Mouse (Mus musculus) spleen, adult 2 months (tissue): Measurements from ENCODE around the gene Atp8a1. TPM values are rescaled to one million over a fixed set of nuclear protein-coding genes. Genes with fewer than 3 reads are reported as not detected.

Source experiments
- DNase-seq, 2 experiments: peaks; one replicate each; pipeline versions ENCODE4 v3.0.0 to v3.0.0-alpha.2; 2012 to 2021; ENCODE audit warnings: low spot score in 2 of 2, low read depth in 1 of 2
- H3K27ac ChIP-seq: fragments of 200-500 bp; 2 replicates; pipeline ENCODE4 v1.5.1; 2012; ENCODE audit warnings: low read length, inconsistent platforms; ENCODE audit not compliant: insufficient read depth
- H3K27me3 ChIP-seq: fragments of 200-500 bp; 2 replicates; pipeline ENCODE4 v1.6.1; 2012; ENCODE audit warnings: mild to moderate bottlenecking, moderate library complexity, low read length, inconsistent platforms; ENCODE audit not compliant: control insufficient read depth, insufficient read depth
- H3K36me3 ChIP-seq: fragments of 200-500 bp; 2 replicates; pipeline ENCODE4 v1.6.1; 2012; ENCODE audit warnings: mild to moderate bottlenecking, low read length, inconsistent platforms; ENCODE audit not compliant: control insufficient read depth, insufficient read depth
- H3K4me1 ChIP-seq: fragments of 200-500 bp; 2 replicates; pipeline ENCODE4 v1.6.1; 2011; ENCODE audit warnings: inconsistent platforms; ENCODE audit not compliant: control insufficient read depth, insufficient read depth, insufficient read length
- H3K4me3 ChIP-seq: fragments of 200-500 bp; 2 replicates; pipeline ENCODE4 v1.5.1; 2011; ENCODE audit warnings: mild to moderate bottlenecking, inconsistent platforms; ENCODE audit not compliant: insufficient read depth, insufficient read length; ENCODE audit errors: extremely low read depth
- CTCF ChIP-seq: fragments of 200-500 bp; IDR thresholded peaks from 2 replicates; pipeline ENCODE4 v1.5.1; 2011; ENCODE audit warnings: mild to moderate bottlenecking, inconsistent platforms; ENCODE audit not compliant: insufficient read depth, insufficient read length, insufficient replicate concordance; ENCODE audit errors: extremely low read depth
- POLR2A ChIP-seq: fragments of 200-500 bp; IDR thresholded peaks from 2 replicates; pipeline ENCODE4 v1.6.1; 2011; ENCODE audit warnings: low read depth, low read length, inconsistent platforms
- WGBS: fragments of 180-500 bp; shearing (Covaris S2); methylation state at CpG from one replicate; pipeline ENCODE4 v1.1.7; 2018; 5-methylcytosine and 5-hydroxymethylcytosine counted together
- polyA plus RNA-seq: library from polyadenylated mRNA; depleted of rRNA; stranded (reverse); fragments of >200 nt; gene quantifications from 2 replicates; pipeline ENCODE4 v1.2.3, GENCODE M21; 2012

Gene Atp8a1
- polyA plus RNA-seq, 1 experiment: 24.6 TPM

DNA sequence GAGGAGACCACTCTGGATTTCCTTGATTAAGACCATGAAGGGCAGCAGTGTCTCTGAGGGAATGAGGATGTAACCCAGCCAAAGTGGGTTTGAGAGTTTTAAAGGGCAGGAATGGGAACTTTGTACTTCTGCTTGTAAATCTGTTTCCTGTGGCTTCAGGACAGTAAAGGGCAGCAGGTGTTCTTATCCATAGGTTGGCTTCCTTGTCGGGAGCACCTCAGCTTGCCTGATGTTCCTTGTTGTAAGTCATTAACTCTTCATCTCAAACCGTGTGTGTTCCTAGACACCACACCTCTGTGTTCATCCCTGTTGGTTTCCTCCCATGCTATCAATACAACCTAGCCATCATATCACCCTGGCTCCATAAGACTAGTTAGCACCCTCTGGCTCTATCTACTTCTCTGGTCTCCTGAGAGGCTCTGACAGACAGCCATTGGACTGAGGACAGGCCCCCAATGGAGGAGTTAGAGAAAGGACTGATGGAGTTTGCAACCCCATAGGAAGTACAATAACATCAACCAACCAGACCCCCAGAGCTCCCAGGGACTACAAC lies 17.4 kb upstream of the Atp8a1 start:
- Histone ChIP-seq H3K27me3 (no peaks in the 10 kb centered on the region), H3K27ac (no peak overlapping the region), H3K36me3 (no peaks in the 10 kb centered on the region), H3K4me3 (no peak overlapping the region), H3K4me1 (peaks cover 2% of the 10 kb centered on the region; the same call in 1 of the 2 replicates)
- TF ChIP-seq CTCF (no peak), POLR2A (no peak)
- DNase-seq: no peak
- 36% methylated on average over 2 of the region's 2 CpGs for WGBS

DNA sequence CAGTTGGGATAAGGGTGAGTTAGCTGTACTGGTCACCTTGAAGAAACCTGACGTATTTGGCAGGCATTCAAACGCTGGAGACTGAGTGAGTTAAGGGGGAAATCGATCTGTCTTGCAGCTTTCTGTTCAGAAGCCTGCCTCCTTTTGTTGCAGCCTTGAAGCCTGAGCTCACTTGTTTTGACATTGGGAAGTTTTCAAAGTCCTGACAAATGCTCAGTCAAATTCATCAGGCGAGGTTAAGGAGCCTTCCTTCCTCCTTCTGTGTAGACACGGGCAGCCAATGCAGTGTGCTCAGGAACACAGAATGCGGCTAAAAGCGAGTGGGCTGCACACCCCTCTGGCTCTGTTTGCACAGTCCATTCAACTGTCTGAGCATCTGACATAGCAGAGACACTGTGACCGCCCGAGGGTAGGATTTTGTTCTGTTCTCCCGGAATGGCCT lies 16.7 kb upstream of the Atp8a1 start:
- H3K27me3 ChIP-seq: no peaks in the 10 kb centered on the region
- no peak overlapping the region for H3K27ac ChIP-seq
- H3K4me3 ChIP-seq: no peak overlapping the region
- H3K36me3 ChIP-seq: no peaks in the 10 kb centered on the region
- TF ChIP-seq POLR2A: no peak
- TF ChIP-seq CTCF: no peak
- 50% methylated on average over 10 of the region's 10 CpGs for WGBS
- H3K4me1 ChIP-seq: peaks cover 2% of the 10 kb centered on the region; the same call in 1 of the 2 replicates
- DNase-seq: no peak

DNA sequence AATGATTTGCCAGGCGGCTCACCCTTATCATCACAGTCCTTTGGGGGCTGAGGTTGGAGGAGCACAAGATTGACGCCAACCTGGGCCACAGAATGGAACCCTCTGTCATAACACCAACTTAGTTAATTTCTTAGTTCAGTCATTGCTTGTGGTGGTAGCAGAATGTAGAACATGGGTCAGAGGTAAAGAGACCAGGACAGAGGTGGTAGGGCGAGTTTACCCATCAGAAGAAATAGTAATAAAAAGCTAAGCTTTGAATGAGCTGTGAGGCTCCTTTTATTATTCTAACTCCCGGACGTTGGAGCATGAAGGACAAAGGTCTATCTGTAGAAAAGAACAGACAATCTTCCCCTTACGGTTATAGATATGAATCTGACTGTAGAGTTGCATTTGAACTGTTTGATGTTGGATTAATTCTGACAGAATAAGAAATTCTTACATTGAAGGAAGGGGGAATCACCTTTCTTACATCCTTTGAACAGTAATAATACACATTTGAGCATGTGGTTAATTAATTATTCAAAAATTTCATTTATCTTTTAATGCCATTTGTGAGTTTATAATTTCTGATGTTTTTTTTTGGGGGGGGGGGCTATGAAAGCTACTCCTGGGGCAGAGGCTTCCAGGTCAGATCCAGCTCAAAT lies 7.9 kb upstream of the Atp8a1 start:
- H3K27me3 ChIP-seq: no peaks in the 10 kb centered on the region
- H3K36me3 ChIP-seq: no peaks in the 10 kb centered on the region
- H3K27ac ChIP-seq: no peak overlapping the region
- no peak overlapping the region for H3K4me3 ChIP-seq
- H3K4me1 ChIP-seq: no peaks in the 10 kb centered on the region
- no peak for DNase-seq
- TF ChIP-seq POLR2A (no peak), CTCF (no peak)
- 85% methylated on average over 6 of the region's 6 CpGs for WGBS

DNA sequence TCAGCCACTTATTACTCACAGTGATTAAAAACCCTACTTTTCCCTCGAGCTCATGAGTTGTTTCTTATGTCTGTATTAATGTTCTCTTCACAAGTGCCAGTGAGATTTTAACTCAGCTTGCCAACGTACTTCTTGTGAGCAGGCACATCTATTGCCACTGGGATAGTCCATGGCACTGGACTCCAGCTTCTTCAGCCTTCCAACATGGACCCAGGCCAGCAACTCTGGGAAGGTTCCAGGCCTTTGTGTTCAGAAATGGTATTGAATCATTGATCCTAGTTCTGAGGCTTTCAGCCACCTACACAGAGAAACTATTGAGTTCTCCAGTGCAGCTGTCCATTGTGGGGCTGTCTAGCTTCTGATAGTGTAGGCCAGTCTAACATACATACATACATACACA lies 5.6 kb upstream of the Atp8a1 start:
- no peak for TF ChIP-seq CTCF
- TF ChIP-seq POLR2A: no peak
- no peak overlapping the region for H3K4me3 ChIP-seq
- no peaks in the 10 kb centered on the region for H3K36me3 ChIP-seq
- H3K27ac ChIP-seq: no peak overlapping the region
- no peaks in the 10 kb centered on the region for H3K4me1 ChIP-seq
- DNase-seq: no peak
- 86% methylated on average over 2 of the region's 2 CpGs for WGBS
- no peaks in the 10 kb centered on the region for H3K27me3 ChIP-seq

DNA sequence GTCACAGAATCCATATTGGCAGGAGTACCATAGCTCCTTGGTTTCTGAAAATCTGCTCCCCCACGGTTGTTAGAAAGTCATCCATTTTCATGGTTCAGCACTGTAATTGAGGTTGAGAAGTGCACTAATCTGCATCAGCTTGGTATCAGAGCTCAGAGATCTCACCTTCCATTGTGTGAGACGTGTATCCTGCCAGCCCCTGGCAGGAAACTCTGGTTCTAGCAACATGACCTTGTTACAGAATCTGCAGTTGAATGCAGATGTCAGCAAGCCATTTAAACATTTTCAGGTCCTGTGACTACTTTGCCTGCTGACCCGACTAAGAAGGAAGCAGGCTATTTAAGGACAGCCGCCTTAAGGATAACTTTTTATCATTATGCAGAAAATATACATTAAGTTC lies 2.2 kb upstream of the Atp8a1 start:
- DNase-seq: no peak
- Histone ChIP-seq H3K4me3 (no peak overlapping the region), H3K4me1 (peaks cover 6% of the 10 kb centered on the region; the same call in 1 of the 2 replicates), H3K36me3 (no peaks in the 10 kb centered on the region), H3K27me3 (no peaks in the 10 kb centered on the region), H3K27ac (no peak overlapping the region)
- TF ChIP-seq POLR2A (no peak), CTCF (no peak)
- 82% methylated on average over 4 of the region's 4 CpGs for WGBS

DNA sequence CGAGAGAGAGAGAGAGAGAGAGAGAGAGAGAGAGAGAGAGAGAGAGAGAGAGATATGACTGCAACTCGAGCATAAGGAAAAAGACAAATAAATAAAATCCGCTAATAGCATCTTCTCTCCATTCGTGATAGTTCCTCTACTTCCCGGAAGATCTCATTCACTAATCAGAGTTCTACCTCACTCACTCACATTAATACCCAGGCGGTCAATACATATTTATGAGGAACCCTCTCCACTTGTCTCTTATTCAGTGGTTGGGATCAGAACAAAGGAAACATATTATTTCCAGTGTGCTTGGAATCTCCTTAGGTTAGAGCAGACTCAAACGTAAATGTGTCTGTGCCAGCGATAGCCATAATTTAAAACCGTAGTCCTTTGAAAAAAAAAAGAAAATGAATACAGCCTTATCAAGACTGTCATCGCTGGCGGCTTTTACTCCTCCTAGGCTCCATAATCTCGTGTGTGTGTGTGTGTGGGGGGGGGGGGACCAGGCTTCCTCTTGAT lies 1.3 kb upstream of the Atp8a1 start:
- peaks cover 6% of the 10 kb centered on the region; the same call in 1 of the 2 replicates for H3K4me1 ChIP-seq
- no peaks in the 10 kb centered on the region for H3K36me3 ChIP-seq
- TF ChIP-seq CTCF (no peak), POLR2A (no peak)
- 63% methylated on average over 12 of the region's 12 CpGs for WGBS
- no peak overlapping the region for H3K27ac ChIP-seq
- H3K27me3 ChIP-seq: no peaks in the 10 kb centered on the region
- H3K4me3 ChIP-seq: no peak overlapping the region
- DNase-seq: no peak
